Mouse (Mus musculus) heart, postnatal 0 days (tissue): ENCODE measurements around the gene Col17a1.

Experiments used
- CTCF ChIP-seq: IDR thresholded peaks from 2 replicates; pipeline ENCODE4 v1.5.1; 2016; ENCODE audit warnings: antibody characterized with exemption, control low read depth, low read depth
- EP300 ChIP-seq: IDR thresholded peaks from 2 replicates; pipeline ENCODE4 v1.6.1; 2016; ENCODE audit warnings: antibody characterized with exemption, low read depth

DNA sequence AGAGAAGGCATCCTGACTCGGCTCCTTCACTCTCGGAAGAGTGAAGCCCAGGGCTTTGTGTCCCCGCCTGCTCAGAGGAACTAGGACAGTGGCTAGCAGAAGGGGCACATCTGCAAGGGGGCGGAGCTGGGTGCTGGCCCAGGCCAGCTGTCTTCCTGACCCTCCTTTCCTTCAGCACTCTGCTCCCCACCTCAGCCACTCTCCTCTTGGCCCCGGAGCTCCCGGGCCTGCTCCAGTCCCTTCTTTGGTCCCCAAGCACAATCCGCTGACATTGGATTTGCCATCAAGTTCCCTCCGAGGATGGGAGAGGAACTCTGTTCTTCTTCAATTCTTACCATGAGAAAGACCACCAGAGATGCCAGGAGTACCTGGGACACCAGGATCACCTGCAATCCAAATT is 39.6 kb downstream of the Col17a1 start:
- TF ChIP-seq CTCF, result no peak
- TF ChIP-seq EP300, result no peak
